Mouse (Mus musculus) liver, adult 2 months (tissue): ENCODE measurements at regions not wholly inside any gene's neighbourhood (a gene's known extent, or its start where the extent isn't known, plus 50 kb on each side); places are given as distances from the start of the nearest gene placed in this dataset.
A peak's percentile ranks its signal among the peaks of the same experiment; 100 is the strongest.

Source experiments
- CTCF ChIP-seq: fragments of 200-500 bp; IDR thresholded peaks from 2 replicates; pipeline ENCODE4 v1.5.1; 2011; ENCODE audit warnings: low read depth, low read length, control low read depth
- POLR2A ChIP-seq: fragments of 200-500 bp; IDR thresholded peaks from 2 replicates; pipeline ENCODE4 v1.6.1; 2011; ENCODE audit warnings: low read length, control low read depth; ENCODE audit not compliant: insufficient read depth; ENCODE audit errors: extremely low read depth

DNA sequence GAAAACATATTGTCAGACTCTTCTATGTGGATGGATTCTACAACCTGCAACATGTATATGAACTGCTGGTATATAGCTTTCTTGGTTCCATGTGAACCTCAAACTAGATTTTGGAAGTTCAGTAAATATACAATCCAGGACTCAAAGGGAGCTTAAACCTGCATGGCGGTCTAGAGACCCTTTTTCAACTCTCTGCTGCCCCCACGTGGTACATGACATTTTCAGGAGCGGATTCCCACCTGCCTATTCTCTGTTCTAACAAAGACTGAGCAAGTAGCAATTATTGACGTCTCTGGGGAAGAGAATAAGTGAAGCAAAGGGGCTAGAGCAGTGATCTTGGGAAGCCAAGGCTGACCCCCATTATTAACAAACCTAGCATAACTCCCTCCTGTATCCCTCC is 127.1 kb upstream of the Snx19 start:
- TF ChIP-seq POLR2A (no peak), CTCF (0 out of 2 replicates have a peak, but pooled peaks have one; percentile 7)
